Mouse (Mus musculus) liver, embryonic 14.5 days (tissue): ENCODE results near the gene Ranbp9.

ENCODE experiments used
- CTCF ChIP-seq: IDR thresholded peaks from 2 replicates; pipeline ENCODE4 v1.5.1; 2016; ENCODE audit warnings: antibody characterized with exemption, low read depth, control low read depth
- EP300 ChIP-seq: IDR thresholded peaks from 2 replicates; pipeline ENCODE4 v1.6.1; 2016; ENCODE audit warnings: antibody characterized with exemption, low read depth

DNA sequence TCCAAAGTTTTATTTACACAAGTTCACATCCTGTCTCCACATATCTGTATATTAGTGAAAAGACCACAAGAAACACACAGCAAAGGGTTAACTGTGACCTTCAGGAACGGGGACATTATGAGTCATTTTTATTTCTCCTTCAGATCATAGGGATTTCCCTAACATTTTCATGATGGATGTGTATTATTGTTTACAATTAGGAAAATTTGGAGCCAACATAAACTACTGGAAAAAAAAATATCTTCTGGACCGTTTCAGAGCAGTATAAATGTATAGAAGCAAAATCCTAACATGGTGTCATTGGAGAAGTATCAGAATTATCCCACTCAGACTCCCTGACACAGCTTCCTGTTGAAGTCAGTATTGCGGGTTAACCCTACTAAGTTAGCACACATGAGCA, 101.1 kb downstream of the Ranbp9 start:
- TF ChIP-seq CTCF (no peak), EP300 (no peak)
